Mouse (Mus musculus): ENCODE measurements around the gene Hemk1.
"Not testable (repeated sequence)": the region's sequence is repeated elsewhere in the genome, so short reads cannot be mapped to it uniquely, and the experiment has no call there.

DNA sequence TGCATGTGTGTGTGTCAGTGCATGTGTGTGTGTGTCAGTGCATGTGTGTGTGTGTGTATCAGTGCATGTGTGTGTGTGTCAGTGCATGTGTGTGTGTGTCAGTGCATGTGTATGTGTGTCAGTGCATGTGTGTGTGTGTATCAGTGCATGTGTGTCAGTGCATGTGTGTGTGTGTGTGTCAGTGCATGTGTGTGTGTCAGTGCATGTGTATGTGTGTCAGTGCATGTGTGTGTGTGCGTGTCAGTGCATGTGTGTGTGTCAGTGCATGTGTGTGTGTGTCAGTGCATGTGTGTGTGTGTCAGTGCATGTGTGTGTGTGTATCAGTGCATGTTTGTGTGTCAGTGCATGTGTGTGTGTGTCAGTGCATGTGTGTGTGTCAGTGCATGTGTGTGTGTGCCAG, 31.5 kb downstream of the Hemk1 start:
- TF ChIP-seq CHD2 (IDR thresholded peaks at IDR 0.05; ENCODE audit: low read depth, low read length); MAFK (IDR thresholded peaks at IDR 0.05; ENCODE audit: insufficient read depth, low read depth, low read length); HCFC1 (IDR thresholded peaks at IDR 0.05; ENCODE audit: borderline replicate concordance, insufficient read depth, low read length): not testable (repeated sequence)

Data from ES-E14 (cell line).